Mouse (Mus musculus) C2C12 (cell line): ENCODE data around the gene Map3k11.

Experiments used
- CEBPB ChIP-seq: IDR thresholded peaks from one replicate; pipeline ENCODE4 v1.6.1; 2011; ENCODE audit warnings: low read depth, mild to moderate bottlenecking, control low read depth, moderate library complexity
- CTCF ChIP-seq: IDR thresholded peaks from one replicate; pipeline ENCODE4 v1.5.1; 2011; ENCODE audit not compliant: control insufficient read depth, insufficient read depth, insufficient read length
- FOSL1 ChIP-seq: IDR thresholded peaks from one replicate; pipeline ENCODE4 v1.8.0; 2011; ENCODE audit warnings: mild to moderate bottlenecking, low read length; ENCODE audit not compliant: poor library complexity, insufficient read depth, severe bottlenecking
- MAX ChIP-seq: IDR thresholded peaks from one replicate; pipeline ENCODE4 v1.6.1; 2011; ENCODE audit warnings: mild to moderate bottlenecking, control low read depth
- MYOD1 ChIP-seq: IDR thresholded peaks from one replicate; pipeline ENCODE4 v1.6.1; 2011; ENCODE audit warnings: low read depth; ENCODE audit not compliant: control insufficient read depth, insufficient read length
- MYOG ChIP-seq: IDR thresholded peaks from one replicate; pipeline ENCODE4 v1.6.1; 2011; ENCODE audit not compliant: control insufficient read depth, insufficient read length; ENCODE audit errors: extremely low read depth
- USF1 ChIP-seq: IDR thresholded peaks from one replicate; pipeline ENCODE4 v1.6.1; 2011; ENCODE audit warnings: low read depth, mild to moderate bottlenecking, control low read depth, moderate library complexity

DNA sequence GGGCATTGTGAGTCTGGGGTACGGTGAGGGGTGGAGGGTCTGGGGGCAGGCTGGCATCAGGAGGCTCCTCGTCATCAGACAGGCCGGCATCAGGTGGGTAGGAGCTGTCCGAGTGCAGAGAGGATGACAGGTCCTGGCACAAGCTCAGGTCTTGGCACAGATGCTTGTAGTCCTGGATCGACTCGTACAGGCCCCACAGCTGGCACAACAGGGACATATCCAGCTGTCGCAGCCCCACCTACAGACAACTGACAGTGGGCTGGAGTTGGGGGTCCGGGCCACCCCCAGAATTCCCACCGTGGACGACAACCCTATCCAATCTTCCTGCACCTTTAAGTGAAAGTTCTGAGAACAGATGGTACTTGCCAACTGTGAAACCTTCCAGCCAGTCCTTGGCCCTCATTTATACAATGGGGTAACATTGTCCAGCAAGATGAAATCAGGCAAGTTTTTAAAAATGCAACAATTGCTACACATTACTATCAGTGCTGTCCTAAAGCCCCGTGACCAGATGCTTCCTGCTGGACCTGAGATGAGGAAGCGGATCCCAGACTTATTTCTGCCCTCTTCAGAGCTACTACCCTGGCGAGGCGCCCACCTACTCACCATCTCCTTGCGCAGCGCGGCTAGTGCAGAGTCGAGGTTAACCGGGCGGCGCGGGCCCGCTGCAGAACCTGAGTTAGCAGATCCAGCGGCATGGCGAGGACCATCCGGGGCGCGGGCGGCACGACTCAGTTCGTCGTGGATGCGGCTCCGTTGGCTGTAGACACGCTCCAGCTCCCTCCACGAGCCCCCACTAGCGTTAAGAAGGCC lies 40.3 kb downstream of the Map3k11 start:
- no peak for TF ChIP-seq CTCF
- no peak for TF ChIP-seq FOSL1
- TF ChIP-seq MAX, result no peak
- no peak for TF ChIP-seq MYOD1
- TF ChIP-seq CEBPB, result no peak
- no peak for TF ChIP-seq MYOG
- TF ChIP-seq USF1, result no peak
